Mouse (Mus musculus) limb, embryonic 12.5 days (tissue): ENCODE measurements around the gene Kcnj4. TPM values are rescaled to one million over a fixed set of nuclear protein-coding genes. Genes with fewer than 3 reads are reported as not detected.
A peak's percentile ranks its signal among the peaks of the same experiment; 100 is the strongest.

ENCODE experiments used
- ATAC-seq: fragments of 200-750 bp; cut with Nextera tagmentation; 2 replicates; pipeline ENCODE4 v1.8.0; 2017; ENCODE audit warnings: low read depth, moderate TSS enrichment; ENCODE audit not compliant: insufficient number of reproducible peaks, insufficient read depth, low FRiP score, low TSS enrichment
- H3K27ac ChIP-seq: fragments of 300-500 bp; sonication (generic); 2 replicates; pipeline ENCODE4 v1.5.1; 2016; ENCODE audit warnings: mild to moderate bottlenecking, moderate library complexity
- H3K27me3 ChIP-seq: fragments of 300-500 bp; sonication (generic); 2 replicates; pipeline ENCODE4 v1.6.1; 2016; ENCODE audit warnings: mild to moderate bottlenecking, moderate library complexity
- H3K36me3 ChIP-seq: fragments of 300-500 bp; sonication (generic); 2 replicates; pipeline ENCODE4 v1.6.1; 2016; ENCODE audit warnings: mild to moderate bottlenecking, moderate library complexity
- H3K4me1 ChIP-seq: fragments of 300-500 bp; sonication (generic); replicated peaks from 2 replicates; pipeline ENCODE4 v1.6.1; 2016
- H3K4me2 ChIP-seq: fragments of 300-500 bp; sonication (generic); 2 replicates; pipeline ENCODE4 v1.6.1; 2016; ENCODE audit warnings: mild to moderate bottlenecking, moderate library complexity
- H3K4me3 ChIP-seq: fragments of 300-500 bp; sonication (generic); replicated peaks from 2 replicates; pipeline ENCODE4 v1.5.1; 2016; ENCODE audit warnings: mild to moderate bottlenecking
- H3K9ac ChIP-seq: fragments of 300-500 bp; sonication (generic); replicated peaks from 2 replicates; pipeline ENCODE4 v1.6.1; 2016; ENCODE audit warnings: mild to moderate bottlenecking, moderate library complexity
- H3K9me3 ChIP-seq: fragments of 300-500 bp; sonication (generic); 2 replicates; pipeline ENCODE4 v1.6.1; 2016; ENCODE audit warnings: mild to moderate bottlenecking, moderate library complexity
- WGBS: fragments of 180-500 bp; shearing (Covaris S2); methylation state at CpG from one replicate; pipeline ENCODE4 v1.1.7; 2016; 5-methylcytosine and 5-hydroxymethylcytosine counted together
- polyA plus RNA-seq: library from polyadenylated mRNA; unstranded; fragments of >200 nt; fragmentation: Nextera tagmentation; extraction: Ambion mirVana; gene quantifications from 2 replicates; pipeline ENCODE4 v1.2.1, GENCODE M21; 2016

Kcnj4 gene
- polyA plus RNA-seq, 1 experiment from 2014 or later = not detected

- no peak overlapping the region for H3K27ac ChIP-seq
- H3K4me1 ChIP-seq = peaks cover 30% of the 10 kb centered on the region
- no peak overlapping the region for H3K4me3 ChIP-seq
- no peaks in the 10 kb centered on the region for H3K36me3 ChIP-seq
- H3K9ac ChIP-seq = 0 out of 2 replicates have a peak overlapping the region, but pooled peaks have one; percentile 27
- H3K9me3 ChIP-seq = no peaks in the 10 kb centered on the region
- ATAC-seq = no peak
- 77% methylated on average over 7 of the region's 7 CpGs for WGBS
- peaks cover 99% of the 10 kb centered on the region for H3K27me3 ChIP-seq
- H3K4me2 ChIP-seq = no peak overlapping the region
Measured at GRCm38 (mm10) chr15:79510425-79510824, 5.4 kb upstream of the Kcnj4 start.

- H3K9ac ChIP-seq = 0 out of 2 replicates have a peak overlapping the region, but pooled peaks have one; percentile 27
Measured at GRCm38 (mm10) chr15:79509998-79510397, 5.0 kb upstream of the Kcnj4 start.

GRCm38 (mm10) chr15:79507055-79507828 is 2.2 kb upstream of the Kcnj4 start:
- Histone ChIP-seq H3K27ac (no peak overlapping the region), H3K36me3 (no peaks in the 10 kb centered on the region), H3K27me3 (peaks cover 99% of the 10 kb centered on the region), H3K4me3 (no peak overlapping the region), H3K4me2 (no peak overlapping the region), H3K4me1 (peaks cover 24% of the 10 kb centered on the region), H3K9me3 (no peaks in the 10 kb centered on the region), H3K9ac (0 out of 2 replicates have a peak overlapping the region, but pooled peaks have one; percentile 18)
- 49% methylated on average over 31 of the region's 31 CpGs for WGBS
- ATAC-seq = no peak

More at GRCm38 (mm10) chr15:79509998-79510397, 5.0 kb upstream of the Kcnj4 start:
- Histone ChIP-seq H3K27me3 (peaks cover 99% of the 10 kb centered on the region), H3K27ac (no peak overlapping the region), H3K4me1 (peaks cover 34% of the 10 kb centered on the region), H3K9me3 (no peaks in the 10 kb centered on the region), H3K4me3 (no peak overlapping the region), H3K4me2 (no peak overlapping the region), H3K36me3 (no peaks in the 10 kb centered on the region)
- ATAC-seq = no peak
- WGBS = 42% methylated on average over 6 of the region's 6 CpGs

- no peaks in the 10 kb centered on the region for H3K36me3 ChIP-seq
- H3K9ac ChIP-seq = no peak overlapping the region
- no peak for ATAC-seq
- 26% methylated on average over 7 of the region's 7 CpGs for WGBS
- peak overlapping the region; percentile 99 for H3K4me2 ChIP-seq
- H3K4me1 ChIP-seq = peaks cover 19% of the 10 kb centered on the region
- H3K4me3 ChIP-seq = peak overlapping the region; percentile 59; the same call in 1 of the 2 replicates
- H3K27me3 ChIP-seq = peaks cover 100% of the 10 kb centered on the region
- no peak overlapping the region for H3K27ac ChIP-seq
- no peaks in the 10 kb centered on the region for H3K9me3 ChIP-seq
Measured at GRCm38 (mm10) chr15:79506460-79506859, 1.4 kb upstream of the Kcnj4 start.

- Histone ChIP-seq H3K9ac (peak overlapping the region; percentile 57), H3K4me3 (peak overlapping the region; percentile 59), H3K4me2 (peak overlapping the region; percentile 99), H3K4me1 (peaks cover 16% of the 10 kb centered on the region), H3K9me3 (no peaks in the 10 kb centered on the region), H3K36me3 (no peaks in the 10 kb centered on the region), H3K27me3 (peaks cover 100% of the 10 kb centered on the region), H3K27ac (no peak overlapping the region)
- 1% methylated on average over 65 of the region's 71 CpGs for WGBS
- ATAC-seq = peak; percentile 15; the same call in 1 of the 2 replicates
Measured at GRCm38 (mm10) chr15:79505616-79506283, 709 bp upstream of the Kcnj4 start.

- 82% methylated on average over 5 of the region's 5 CpGs for WGBS
- ATAC-seq = no peak
Measured at GRCm38 (mm10) chr15:79503438-79503837, 1.6 kb downstream of the Kcnj4 start.

GRCm38 (mm10) chr15:79502891-79503341 is 2.1 kb downstream of the Kcnj4 start:
- H3K27me3 ChIP-seq = peaks cover 100% of the 10 kb centered on the region
- no peak overlapping the region for H3K4me2 ChIP-seq
- H3K4me1 ChIP-seq = peaks cover 16% of the 10 kb centered on the region
- H3K27ac ChIP-seq = no peak overlapping the region
- H3K9me3 ChIP-seq = no peaks in the 10 kb centered on the region
- no peak overlapping the region for H3K9ac ChIP-seq
- H3K4me3 ChIP-seq = no peak overlapping the region
- 22% methylated on average over 18 of the region's 18 CpGs for WGBS
- H3K36me3 ChIP-seq = no peaks in the 10 kb centered on the region
- no peak for ATAC-seq

More at GRCm38 (mm10) chr15:79503438-79503837, 1.6 kb downstream of the Kcnj4 start:
- H3K27ac ChIP-seq = no peak overlapping the region
- no peaks in the 10 kb centered on the region for H3K36me3 ChIP-seq
- no peak overlapping the region for H3K4me3 ChIP-seq
- H3K4me2 ChIP-seq = no peak overlapping the region
- peaks cover 16% of the 10 kb centered on the region for H3K4me1 ChIP-seq
- no peaks in the 10 kb centered on the region for H3K9me3 ChIP-seq
- no peak overlapping the region for H3K9ac ChIP-seq
- peaks cover 100% of the 10 kb centered on the region for H3K27me3 ChIP-seq

- Histone ChIP-seq H3K4me1 (peaks cover 6% of the 10 kb centered on the region), H3K9ac (no peak overlapping the region), H3K36me3 (no peaks in the 10 kb centered on the region), H3K9me3 (no peaks in the 10 kb centered on the region), H3K4me3 (no peak overlapping the region), H3K27me3 (peaks cover 90% of the 10 kb centered on the region), H3K27ac (no peak overlapping the region), H3K4me2 (no peak overlapping the region)
- 78% methylated on average over 17 of the region's 17 CpGs for WGBS
- ATAC-seq = no peak
Measured at GRCm38 (mm10) chr15:79500110-79500509, 4.9 kb downstream of the Kcnj4 start.

- peaks cover 76% of the 10 kb centered on the region for H3K27me3 ChIP-seq
- 43% methylated on average over 18 of the region's 18 CpGs for WGBS
- H3K9ac ChIP-seq = no peak overlapping the region
- no peak overlapping the region for H3K27ac ChIP-seq
- ATAC-seq = no peak
- H3K36me3 ChIP-seq = no peaks in the 10 kb centered on the region
- no peaks in the 10 kb centered on the region for H3K4me1 ChIP-seq
- H3K9me3 ChIP-seq = no peaks in the 10 kb centered on the region
- H3K4me3 ChIP-seq = no peak overlapping the region
- H3K4me2 ChIP-seq = no peak overlapping the region
Measured at GRCm38 (mm10) chr15:79493527-79493926, 11.5 kb downstream of the Kcnj4 start.

GRCm38 (mm10) chr15:79489463-79489862 is 15.6 kb downstream of the Kcnj4 start:
- H3K27ac ChIP-seq = no peak overlapping the region
- H3K4me3 ChIP-seq = no peak overlapping the region
- no peaks in the 10 kb centered on the region for H3K9me3 ChIP-seq
- H3K4me2 ChIP-seq = no peak overlapping the region
- no peaks in the 10 kb centered on the region for H3K36me3 ChIP-seq
- ATAC-seq = no peak
- H3K27me3 ChIP-seq = peaks cover 45% of the 10 kb centered on the region
- 70% methylated on average over 11 of the region's 11 CpGs for WGBS
- H3K4me1 ChIP-seq = no peaks in the 10 kb centered on the region
- H3K9ac ChIP-seq = no peak overlapping the region

- no peaks in the 10 kb centered on the region for H3K36me3 ChIP-seq
- H3K9me3 ChIP-seq = no peaks in the 10 kb centered on the region
- no peak for ATAC-seq
- H3K4me3 ChIP-seq = no peak overlapping the region
- no peak overlapping the region for H3K4me2 ChIP-seq
- peaks cover 48% of the 10 kb centered on the region for H3K27me3 ChIP-seq
- H3K4me1 ChIP-seq = no peaks in the 10 kb centered on the region
- no peak overlapping the region for H3K9ac ChIP-seq
- no peak overlapping the region for H3K27ac ChIP-seq
- WGBS = 8% methylated on average over 15 of the region's 15 CpGs
Measured at GRCm38 (mm10) chr15:79481181-79481688, 23.8 kb downstream of the Kcnj4 start.
